Mouse (Mus musculus) frontal cortex, postnatal 36 days (tissue): ENCODE measurements around the gene Aloxe3.

Experiments
- DNase-seq, 2 experiments: peaks; one replicate each; pipeline ENCODE4 v3.0.0; 2022; ENCODE audit warnings: low spot score in 2 of 2

Aloxe3 gene

DNA sequence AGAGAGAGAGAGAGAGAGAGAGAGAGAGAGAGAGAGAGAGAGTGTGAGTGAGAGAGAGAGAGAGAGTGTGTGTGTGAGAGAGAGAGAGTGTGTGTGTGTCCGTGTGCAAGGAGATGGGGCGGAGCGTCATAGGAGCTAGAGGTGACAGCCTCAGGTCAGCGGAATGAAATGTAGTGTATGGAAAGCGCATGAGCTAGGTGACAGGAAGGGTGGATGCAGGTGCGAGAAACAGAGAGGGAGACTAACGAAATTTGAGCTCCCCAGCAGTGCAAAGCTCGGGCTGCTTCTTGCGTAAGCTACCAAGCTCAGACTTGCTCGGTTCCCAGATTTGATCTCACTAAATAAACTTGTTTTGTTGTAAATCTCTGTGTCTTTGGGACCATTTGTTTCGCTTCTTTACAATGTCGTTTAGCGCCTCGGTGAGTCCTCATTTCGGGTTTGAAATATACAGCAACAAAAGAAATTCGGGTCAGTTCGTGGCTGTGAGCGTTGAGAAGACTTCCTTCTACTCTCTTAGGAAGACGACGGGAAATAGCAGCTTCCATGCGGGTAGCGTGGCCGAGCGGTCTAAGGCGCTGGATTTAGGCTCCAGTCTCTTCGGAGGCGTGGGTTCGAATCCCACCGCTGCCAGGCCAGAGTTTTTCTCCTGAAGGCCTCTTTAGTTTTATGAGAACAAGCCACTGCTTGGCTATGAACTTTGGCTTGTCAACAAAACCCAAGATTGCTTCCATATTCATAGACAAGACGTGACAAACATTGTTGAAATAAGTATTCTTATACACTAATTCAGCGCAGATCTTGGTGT is 1.8 kb upstream of the Aloxe3 start:
- peak; percentile 98 for DNase-seq

DNA sequence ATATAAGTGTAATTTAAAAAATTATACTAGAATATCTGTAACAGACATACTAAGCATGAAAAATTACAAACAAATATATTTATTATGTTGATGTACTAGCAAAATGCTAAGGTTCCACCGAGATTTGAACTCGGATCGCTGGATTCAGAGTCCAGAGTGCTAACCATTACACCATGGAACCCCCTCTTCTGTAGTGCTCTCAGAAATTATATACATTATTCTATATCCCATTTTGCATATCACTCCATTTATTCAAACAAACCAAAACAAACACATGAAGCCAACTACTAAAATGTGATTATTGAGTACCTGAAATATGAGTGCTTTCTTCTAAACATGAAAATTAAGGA is 1.2 kb upstream of the Aloxe3 start:
- peak; percentile 65 to 79 for DNase-seq

DNA sequence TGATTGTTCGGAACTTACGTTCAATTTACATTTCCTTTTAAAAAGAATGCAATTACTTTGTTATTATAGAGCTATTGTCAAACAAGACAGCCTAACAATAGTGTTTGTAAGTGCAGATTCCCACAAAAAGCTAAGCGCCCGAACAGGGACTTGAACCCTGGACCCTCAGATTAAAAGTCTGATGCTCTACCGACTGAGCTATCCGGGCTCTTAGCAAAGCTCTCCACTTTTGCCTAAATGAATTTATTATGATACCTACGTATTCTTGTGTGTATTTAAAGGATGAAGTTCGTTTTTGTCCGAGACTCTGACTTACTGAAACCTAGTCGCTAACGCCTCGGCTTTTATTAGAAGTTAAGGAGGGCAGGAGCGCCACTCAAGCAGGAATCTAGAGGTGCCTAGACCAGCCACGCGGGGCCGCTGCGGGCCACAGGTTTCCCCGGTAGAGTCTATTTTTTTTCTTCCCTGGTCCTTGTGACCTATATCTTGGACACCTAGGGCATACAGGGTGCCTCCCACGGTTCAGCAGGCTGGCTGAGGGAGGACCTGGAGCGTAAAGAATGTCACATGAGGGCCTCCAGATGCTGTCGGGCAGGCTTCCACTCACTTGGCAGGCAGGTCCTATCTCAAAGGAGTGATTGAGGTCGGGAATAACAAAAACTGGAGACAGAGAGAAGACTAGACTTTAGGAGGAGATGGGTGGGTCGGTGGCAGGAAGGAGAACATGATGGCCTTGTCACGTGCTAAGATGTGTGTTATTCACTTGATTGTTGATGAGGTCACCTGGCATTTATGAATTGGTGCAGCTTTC is 450 bp upstream of the Aloxe3 start:
- DNase-seq: peak; percentile 78 to 82

GRCm38 (mm10) chr11:69125919-69126705 is 416 bp downstream of the Aloxe3 start:
- DNase-seq: peak in 1 of 2 experiments; percentile 2

GRCm38 (mm10) chr11:69126706-69127095 is 1.0 kb downstream of the Aloxe3 start:
- peak in 1 of 2 experiments; percentile 1 for DNase-seq

GRCm38 (mm10) chr11:69128426-69129122 is 2.9 kb downstream of the Aloxe3 start:
- DNase-seq: no peak

GRCm38 (mm10) chr11:69133566-69133922 is 7.8 kb downstream of the Aloxe3 start:
- no peak for DNase-seq

- peak; percentile 84 to 88 for DNase-seq
These were observed 8.4 kb downstream of the Aloxe3 start for GRCm38 (mm10) chr11:69133923-69134621.

DNA sequence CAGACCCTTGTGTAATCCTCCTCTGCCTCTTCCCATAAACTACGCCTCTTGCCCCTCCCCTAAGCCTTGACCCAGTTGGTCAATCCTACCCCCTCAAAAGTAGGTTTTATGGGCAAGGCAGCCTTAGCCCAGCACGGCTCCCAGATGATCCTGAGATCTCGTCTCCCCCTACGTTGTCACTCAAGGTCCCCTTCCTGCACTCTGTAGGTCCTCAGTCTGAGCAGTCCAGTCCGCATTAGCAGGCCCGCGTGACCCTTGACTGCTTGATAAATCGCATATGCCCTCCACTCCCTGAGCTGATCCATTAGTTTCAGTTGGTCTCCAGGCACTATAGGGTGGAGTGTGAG is 8.9 kb downstream of the Aloxe3 start:
- DNase-seq: no peak

GRCm38 (mm10) chr11:69135361-69135760 is 9.7 kb downstream of the Aloxe3 start:
- DNase-seq: no peak

GRCm38 (mm10) chr11:69147546-69147945 is 21.9 kb downstream of the Aloxe3 start:
- no peak for DNase-seq

DNA sequence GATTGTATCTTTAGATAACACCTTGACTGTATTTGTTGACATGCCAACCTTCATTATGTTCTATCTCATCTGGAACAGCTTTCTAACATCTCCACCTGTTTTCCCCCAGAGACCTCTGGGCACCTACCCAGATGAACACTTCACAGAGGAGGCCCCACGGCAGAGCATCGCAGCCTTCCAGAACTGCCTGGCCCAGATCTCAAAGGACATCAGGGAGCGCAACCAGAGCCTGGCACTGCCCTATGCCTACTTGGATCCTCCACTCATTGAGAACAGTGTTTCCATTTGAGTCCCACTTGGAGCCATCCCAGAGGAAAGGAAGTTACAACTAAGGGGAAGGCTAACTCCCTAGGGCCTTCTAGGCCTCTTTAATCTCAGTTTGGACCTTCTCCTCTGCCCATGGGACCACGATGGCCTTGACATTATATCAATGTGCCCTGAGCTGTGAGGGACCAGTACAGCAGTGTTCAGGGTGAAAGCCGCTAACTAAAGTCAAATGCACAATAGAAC is 22.8 kb downstream of the Aloxe3 start:
- no peak for DNase-seq

DNA sequence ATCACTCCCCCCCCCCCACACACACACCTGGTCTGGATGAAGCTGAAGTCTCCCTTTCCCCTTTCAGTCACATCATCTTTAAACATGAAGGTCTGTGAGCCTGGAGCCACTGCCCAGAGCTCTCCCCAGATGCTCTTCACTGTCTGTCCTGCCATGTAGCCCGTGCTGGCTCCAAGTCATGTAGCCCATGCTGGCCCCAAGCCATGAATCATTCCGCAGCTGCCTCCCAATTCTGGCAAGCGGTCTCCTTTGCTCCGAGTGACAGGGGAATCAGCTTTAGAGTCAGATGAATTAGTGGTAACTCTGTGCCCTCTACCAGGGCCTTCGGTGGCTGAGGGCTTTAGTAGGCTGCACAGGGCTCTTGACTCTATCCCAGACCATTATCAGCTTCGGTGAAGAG is 24.0 kb downstream of the Aloxe3 start:
- no peak for DNase-seq

GRCm38 (mm10) chr11:69150444-69150843 is 24.7 kb downstream of the Aloxe3 start:
- peak; percentile 38 to 57 for DNase-seq

- DNase-seq: no peak
These were observed 25.3 kb downstream of the Aloxe3 start for GRCm38 (mm10) chr11:69151004-69151403.

- DNase-seq: no peak
These were observed 28.1 kb downstream of the Aloxe3 start for GRCm38 (mm10) chr11:69153831-69154230.

GRCm38 (mm10) chr11:69155351-69155750 is 29.7 kb downstream of the Aloxe3 start:
- DNase-seq: peak in 1 of 2 experiments; percentile 52

- DNase-seq: peak in 1 of 2 experiments; percentile 38
These were observed 31.1 kb downstream of the Aloxe3 start, which contains the start of gene Alox12b for GRCm38 (mm10) chr11:69156800-69157199. Gene Alox12b (plus strand): TSS chr11:69156989.

- DNase-seq: peak; percentile 67 to 73
These were observed 43.6 kb downstream of the Aloxe3 start for GRCm38 (mm10) chr11:69169313-69169712.

- DNase-seq: no peak
These were observed 45.9 kb downstream of the Aloxe3 start for GRCm38 (mm10) chr11:69171626-69172025.

DNA sequence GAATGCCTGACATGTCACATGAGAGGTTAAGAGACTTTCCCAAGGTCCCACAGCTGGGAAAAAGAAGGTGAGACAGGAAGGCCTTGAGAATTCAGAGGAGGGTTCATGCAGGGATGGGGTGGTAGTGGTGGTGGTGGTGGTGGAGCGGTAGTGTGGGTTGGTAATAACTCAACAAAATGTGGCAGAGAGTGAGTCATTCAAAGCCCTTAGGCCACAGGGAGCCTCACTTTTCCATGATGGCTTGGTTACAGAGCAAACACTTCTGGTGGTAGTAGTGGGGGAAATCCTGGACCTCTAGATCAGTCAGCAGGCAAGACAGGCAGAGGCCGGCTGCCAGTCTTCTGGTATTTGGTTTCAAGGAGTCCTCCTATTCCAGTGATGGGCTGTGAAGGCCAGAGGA is 46.9 kb downstream of the Aloxe3 start:
- DNase-seq: no peak
